Mouse (Mus musculus) hindbrain, postnatal 0 days (tissue): Measurements from ENCODE around the gene Egf. TPM values are rescaled to one million over a fixed set of nuclear protein-coding genes. Genes with fewer than 3 reads are reported as not detected.

Experiments
- ATAC-seq: fragments of 200-750 bp; cut with Nextera tagmentation; 2 replicates; pipeline ENCODE4 v1.8.0; 2017; ENCODE audit warnings: mild to moderate bottlenecking, moderate TSS enrichment, moderate library complexity
- DNase-seq: peaks from one replicate; pipeline ENCODE4 v3.0.0-alpha.2; 2015; ENCODE audit warnings: low spot score
- H3K27ac ChIP-seq: fragments of 300-500 bp; sonication (generic); 2 replicates; pipeline ENCODE4 v1.5.1; 2014; ENCODE audit warnings: mild to moderate bottlenecking
- H3K27me3 ChIP-seq: fragments of 300-500 bp; sonication (generic); 2 replicates; pipeline ENCODE4 v1.6.1; 2014; ENCODE audit warnings: low read length, mixed read lengths; ENCODE audit not compliant: insufficient read depth
- H3K36me3 ChIP-seq: fragments of 300-500 bp; sonication (generic); 2 replicates; pipeline ENCODE4 v1.6.1; 2014; ENCODE audit warnings: low read length, mixed read lengths; ENCODE audit not compliant: insufficient read depth
- H3K4me1 ChIP-seq: fragments of 300-500 bp; sonication (generic); 2 replicates; pipeline ENCODE4 v1.6.1; 2014; ENCODE audit warnings: antibody characterized with exemption, low read length, mixed read lengths; ENCODE audit not compliant: insufficient read depth
- H3K4me2 ChIP-seq: fragments of 300-500 bp; sonication (generic); 2 replicates; pipeline ENCODE4 v1.6.1; 2014; ENCODE audit warnings: low read depth, mild to moderate bottlenecking, low read length, moderate library complexity, mixed read lengths
- H3K4me3 ChIP-seq: fragments of 300-500 bp; sonication (generic); 2 replicates; pipeline ENCODE4 v1.5.1; 2014; ENCODE audit warnings: low read length
- H3K9ac ChIP-seq: fragments of 300-500 bp; sonication (generic); replicated peaks from 2 replicates; pipeline ENCODE4 v1.6.1; 2014; ENCODE audit warnings: mild to moderate bottlenecking, low read length, moderate library complexity, mixed read lengths
- H3K9me3 ChIP-seq: fragments of 300-500 bp; sonication (generic); 2 replicates; pipeline ENCODE4 v1.6.1; 2016; ENCODE audit warnings: low read length, mixed read lengths
- CTCF ChIP-seq: IDR thresholded peaks from 2 replicates; pipeline ENCODE4 v1.5.1; 2016; ENCODE audit warnings: antibody characterized with exemption, control low read depth, low read depth
- WGBS: fragments of 180-500 bp; shearing (Covaris S2); extraction: QIAGEN DNeasy Blood & Tissue Kit; methylation state at CpG from one replicate; pipeline ENCODE4 v1.1.7; 2014; 5-methylcytosine and 5-hydroxymethylcytosine counted together
- polyA plus RNA-seq: library from polyadenylated mRNA; unstranded; fragments of >200 nt; fragmentation: Nextera tagmentation; extraction: Ambion mirVana; gene quantifications from 2 replicates; pipeline ENCODE4 v1.2.1, GENCODE M21; 2015
- total RNA-seq: library from RNA; depleted of rRNA; stranded (reverse); fragments of >200 nt; gene quantifications from 2 replicates; pipeline ENCODE4 v1.2.3, GENCODE M21; 2014

The Egf gene
- total and polyA plus RNA-seq, 2 experiments from 2014 or later = 1.2 to 1.3 TPM

DNA sequence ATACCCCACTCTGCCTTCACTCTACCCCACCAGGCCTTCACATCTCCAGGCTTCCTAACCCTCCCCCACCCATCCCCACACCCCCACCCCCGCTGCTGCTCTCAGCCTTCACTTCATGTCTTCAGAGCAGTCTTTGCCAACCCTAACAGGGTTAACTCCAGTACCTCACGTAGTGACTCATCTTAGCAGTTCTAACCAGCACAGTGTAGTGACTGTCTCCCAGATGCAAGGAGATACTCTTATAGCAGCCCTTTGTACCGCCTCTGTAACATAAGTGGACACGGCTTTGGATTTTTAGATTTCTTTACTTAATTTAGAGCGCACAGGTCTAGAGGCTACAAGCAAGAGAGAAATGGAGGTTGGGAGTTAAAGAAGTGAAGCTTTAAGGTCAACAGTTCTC lies 106.5 kb downstream of the Egf start:
- no peak overlapping the region for H3K9ac ChIP-seq
- WGBS = 80% methylated on average over 5 of the region's 5 CpGs

DNA sequence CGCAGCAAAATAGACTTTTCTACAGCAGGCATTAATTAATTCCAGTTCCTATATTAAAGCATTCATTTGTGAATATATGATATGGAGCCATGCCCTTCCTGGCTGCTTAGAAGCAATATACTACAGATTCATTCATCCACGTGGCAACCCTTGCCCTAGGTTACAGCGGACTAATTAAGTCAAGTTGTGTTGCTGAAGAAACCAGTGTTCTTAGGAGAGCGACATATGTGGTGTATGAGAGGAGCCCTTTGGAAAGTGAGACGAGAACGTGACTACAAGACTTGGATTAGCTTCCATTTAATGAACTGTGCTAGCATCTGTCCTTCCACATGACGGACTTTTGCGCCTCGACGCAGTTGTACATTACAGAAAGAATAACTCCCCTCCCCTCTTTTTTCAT lies 107.8 kb downstream of the Egf start:
- Histone ChIP-seq H3K27me3 (no peaks in the 10 kb centered on the region), H3K4me2 (no peak overlapping the region), H3K36me3 (no peaks in the 10 kb centered on the region), H3K4me1 (no peaks in the 10 kb centered on the region), H3K27ac (no peak overlapping the region), H3K9me3 (no peaks in the 10 kb centered on the region), H3K4me3 (no peak overlapping the region), H3K9ac (no peak overlapping the region)
- TF ChIP-seq CTCF = no peak
- 58% methylated on average over 10 of the region's 10 CpGs for WGBS
- ATAC-seq (peak; percentile 66; the same call in 1 of the 2 replicates), DNase-seq (no peak)

More for the DNA sequence above, 106.5 kb downstream of the Egf start:
- Histone ChIP-seq H3K27ac (no peak overlapping the region), H3K27me3 (no peaks in the 10 kb centered on the region), H3K4me1 (no peaks in the 10 kb centered on the region), H3K4me3 (no peak overlapping the region), H3K36me3 (no peaks in the 10 kb centered on the region), H3K4me2 (no peak overlapping the region), H3K9me3 (no peaks in the 10 kb centered on the region)
- no peak for TF ChIP-seq CTCF
- ATAC-seq = 0 out of 2 replicates have a peak, but pooled peaks have one; percentile 19
- no peak for DNase-seq

DNA sequence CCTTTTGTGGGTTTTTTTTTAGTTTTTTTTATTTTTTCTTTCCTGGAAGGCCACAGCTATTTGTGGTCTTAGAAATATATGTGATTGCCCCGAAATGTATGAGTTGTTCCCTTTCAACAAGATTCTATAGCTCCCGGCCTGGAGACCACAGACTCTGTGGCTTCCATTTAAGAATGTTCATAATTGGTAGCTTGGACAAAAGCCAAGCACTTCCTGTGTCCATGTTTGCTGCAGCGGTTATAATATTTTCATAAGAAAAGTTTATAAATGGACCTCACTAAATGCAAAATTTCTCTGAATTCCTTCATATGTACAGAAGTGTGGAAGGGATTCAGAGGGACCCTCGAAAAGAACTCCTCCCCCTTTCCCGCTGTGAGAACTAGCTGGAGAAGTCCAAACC lies 108.3 kb downstream of the Egf start:
- Histone ChIP-seq H3K4me3 (no peak overlapping the region), H3K27ac (no peak overlapping the region), H3K4me1 (no peaks in the 10 kb centered on the region), H3K9ac (no peak overlapping the region), H3K4me2 (no peak overlapping the region), H3K9me3 (no peaks in the 10 kb centered on the region), H3K36me3 (no peaks in the 10 kb centered on the region), H3K27me3 (no peaks in the 10 kb centered on the region)
- DNase-seq (peak; percentile 18), ATAC-seq (no peak)
- WGBS = 68% methylated on average over 5 of the region's 5 CpGs
- TF ChIP-seq CTCF = no peak

DNA sequence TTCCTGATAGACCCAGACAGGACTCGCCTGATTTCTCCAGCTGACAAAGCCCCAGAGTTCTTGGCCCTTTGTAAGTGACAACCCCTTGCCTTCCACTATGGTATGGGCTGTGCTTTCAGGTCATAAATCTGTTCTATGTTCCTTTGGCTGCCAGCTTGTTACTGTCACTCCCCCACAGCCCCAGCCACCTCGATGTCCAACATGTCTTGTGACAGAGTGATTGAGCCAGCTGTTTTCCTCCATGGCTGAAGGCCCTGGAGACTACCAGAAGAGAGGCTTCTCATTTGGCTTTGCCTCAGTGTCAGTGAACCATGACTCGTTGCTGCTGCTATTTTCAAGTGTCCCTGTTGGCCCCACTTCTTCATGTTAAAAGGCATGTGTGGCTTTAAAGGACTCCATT lies 109.7 kb downstream of the Egf start:
- Histone ChIP-seq H3K27ac (no peak overlapping the region), H3K36me3 (no peaks in the 10 kb centered on the region), H3K4me3 (no peak overlapping the region), H3K9ac (no peak overlapping the region), H3K4me1 (no peaks in the 10 kb centered on the region), H3K27me3 (no peaks in the 10 kb centered on the region), H3K4me2 (no peak overlapping the region), H3K9me3 (no peaks in the 10 kb centered on the region)
- DNase-seq (no peak), ATAC-seq (no peak)
- 49% methylated on average over 3 of the region's 3 CpGs for WGBS
- TF ChIP-seq CTCF = no peak

DNA sequence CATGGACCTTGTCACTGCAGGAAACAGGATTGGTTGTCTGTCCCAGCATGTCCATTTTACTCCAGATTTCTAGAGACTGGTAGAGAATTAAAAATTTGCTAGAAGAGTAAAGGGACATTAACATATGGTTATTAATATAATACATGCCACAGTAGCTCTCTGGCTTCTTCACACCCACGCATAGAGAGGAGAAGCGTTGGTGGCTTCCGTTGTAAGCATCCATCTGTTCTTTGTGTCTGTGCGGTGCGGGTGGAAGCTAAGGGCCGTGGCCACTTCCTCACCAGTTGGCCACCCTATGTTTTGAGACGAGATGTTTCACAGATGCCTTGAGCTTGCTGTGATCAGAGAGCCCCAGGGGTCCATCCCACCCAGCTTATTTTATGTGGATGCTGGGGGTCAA lies 113.5 kb downstream of the Egf start:
- ATAC-seq (no peak), DNase-seq (no peak)
- Histone ChIP-seq H3K27me3 (no peaks in the 10 kb centered on the region), H3K36me3 (no peaks in the 10 kb centered on the region), H3K9ac (no peak overlapping the region), H3K27ac (no peak overlapping the region; the same call in 1 of the 2 replicates), H3K4me1 (no peaks in the 10 kb centered on the region), H3K9me3 (no peaks in the 10 kb centered on the region), H3K4me3 (no peak overlapping the region), H3K4me2 (no peak overlapping the region)
- TF ChIP-seq CTCF = no peak
- WGBS = 84% methylated on average over 7 of the region's 7 CpGs

DNA sequence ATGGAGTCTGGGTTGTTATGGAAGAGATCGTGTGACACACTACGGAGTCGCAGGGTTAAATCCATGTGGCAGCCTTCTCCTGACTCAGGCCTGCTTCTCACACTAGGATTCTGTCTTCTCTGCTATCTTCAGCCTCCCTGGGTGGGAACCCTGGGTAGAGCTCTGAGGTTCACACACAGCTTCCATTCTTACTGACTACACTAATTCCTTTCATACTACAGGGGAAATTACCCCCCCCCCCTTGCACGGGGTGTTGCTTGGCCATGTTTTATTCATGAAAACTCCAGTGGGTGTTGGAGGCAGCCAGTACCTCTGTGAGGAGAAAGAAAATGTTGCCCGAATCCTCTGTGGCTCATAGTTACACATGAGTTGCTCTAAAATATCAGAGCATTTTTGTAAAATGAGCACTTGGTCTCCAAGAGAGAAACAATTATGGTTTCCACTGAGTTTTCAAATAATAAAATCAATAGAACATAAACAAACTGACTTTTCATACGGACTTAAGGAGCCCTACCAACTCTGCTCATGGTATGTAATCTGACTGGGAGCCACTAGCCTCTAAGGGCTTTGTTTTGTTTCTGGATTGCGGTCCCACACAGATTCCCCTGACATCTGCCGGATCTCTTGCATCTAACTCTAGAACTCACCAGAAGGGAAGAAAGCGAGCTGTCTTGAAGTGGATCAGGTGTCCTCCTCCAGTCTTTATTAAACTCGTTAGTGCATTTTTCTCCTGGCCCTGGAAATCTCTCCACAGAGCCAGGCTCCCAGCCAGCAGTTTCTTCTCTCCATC lies 114.7 kb downstream of the Egf start:
- H3K27ac ChIP-seq = peak overlapping the region; percentile 49; the same call in 1 of the 2 replicates
- peak; percentile 87 for ATAC-seq

DNA sequence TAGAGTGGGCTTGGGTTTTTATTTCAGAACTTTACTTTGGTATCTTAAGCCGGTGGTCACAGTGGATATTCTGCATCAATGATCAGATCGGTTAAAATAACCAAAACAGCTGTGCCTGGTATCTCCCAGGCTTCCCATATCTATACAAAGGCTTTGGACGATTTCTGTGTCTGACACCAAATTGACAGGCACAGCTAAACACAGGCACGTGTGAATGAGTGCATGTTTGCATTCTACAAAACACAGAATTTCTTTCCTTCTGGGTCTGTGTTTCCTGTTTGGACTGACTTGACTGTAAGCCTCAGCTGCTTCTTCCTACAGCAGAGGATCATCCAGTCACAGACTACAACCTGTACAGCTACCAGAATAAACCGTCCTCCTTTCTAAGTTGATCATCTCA lies 115.4 kb downstream of the Egf start:
- peak; percentile 4; the same call in 1 of the 2 replicates for ATAC-seq
- Histone ChIP-seq H3K4me1 (no peaks in the 10 kb centered on the region), H3K9me3 (no peaks in the 10 kb centered on the region), H3K27me3 (no peaks in the 10 kb centered on the region), H3K36me3 (no peaks in the 10 kb centered on the region), H3K4me3 (no peak overlapping the region), H3K4me2 (no peak overlapping the region), H3K9ac (no peak overlapping the region), H3K27ac (peak overlapping the region; percentile 49; the same call in 1 of the 2 replicates)
- no peak for DNase-seq
- WGBS = 62% methylated on average over 5 of the region's 5 CpGs
- no peak for TF ChIP-seq CTCF

More for the DNA sequence above, 114.7 kb downstream of the Egf start:
- H3K4me1 ChIP-seq = no peaks in the 10 kb centered on the region
- no peak overlapping the region for H3K4me3 ChIP-seq
- no peak for TF ChIP-seq CTCF
- H3K36me3 ChIP-seq = no peaks in the 10 kb centered on the region
- 48% methylated on average over 10 of the region's 10 CpGs for WGBS
- H3K9me3 ChIP-seq = no peaks in the 10 kb centered on the region
- H3K4me2 ChIP-seq = no peak overlapping the region
- H3K27me3 ChIP-seq = no peaks in the 10 kb centered on the region
- DNase-seq = peak; percentile 58
- no peak overlapping the region for H3K9ac ChIP-seq
